Mouse (Mus musculus) kidney, postnatal 10 days (tissue): Measurements from ENCODE around the gene Dnaic2.

ENCODE experiments used
- DNase-seq: peaks from one replicate; pipeline ENCODE4 v3.0.0; 2021; ENCODE audit warnings: mixed read lengths

Dnaic2 gene

DNA sequence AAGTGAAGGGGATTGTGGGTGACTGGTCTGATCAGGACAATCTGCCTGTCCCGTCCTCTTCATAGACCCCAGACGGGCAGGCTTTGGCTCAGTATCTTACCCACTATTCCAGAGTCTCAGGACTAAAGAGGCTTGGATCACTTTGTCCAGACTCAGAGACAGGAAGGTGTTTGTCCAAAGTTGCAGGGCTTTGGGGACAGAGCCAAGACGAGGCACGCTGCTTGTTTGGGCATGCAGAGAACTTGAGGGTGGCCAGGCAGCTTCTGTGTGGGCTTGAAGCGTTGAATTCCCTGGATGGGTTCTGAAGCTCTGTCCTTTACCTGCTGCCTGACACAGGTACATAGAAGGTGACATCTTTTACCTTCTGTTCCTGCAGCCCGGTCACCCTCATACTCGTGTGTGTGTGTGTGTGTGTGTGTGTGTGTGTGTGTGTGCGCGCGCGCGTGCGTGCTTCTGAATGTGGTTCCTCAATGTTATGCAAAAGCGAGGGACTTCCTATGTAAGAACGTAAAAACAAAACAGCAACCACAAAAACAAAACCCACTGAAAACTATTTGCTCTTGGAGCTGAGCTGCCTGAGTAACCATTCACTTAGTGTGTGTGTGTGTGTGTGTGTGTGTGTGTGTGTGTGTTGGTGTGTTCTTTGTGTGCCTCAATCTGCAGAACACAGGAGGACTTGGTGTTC, 24.8 kb upstream of the Dnaic2 start:
- DNase-seq = no peak

GRCm38 (mm10) chr11:114702996-114703361, 24.2 kb upstream of the Dnaic2 start:
- no peak for DNase-seq

DNA sequence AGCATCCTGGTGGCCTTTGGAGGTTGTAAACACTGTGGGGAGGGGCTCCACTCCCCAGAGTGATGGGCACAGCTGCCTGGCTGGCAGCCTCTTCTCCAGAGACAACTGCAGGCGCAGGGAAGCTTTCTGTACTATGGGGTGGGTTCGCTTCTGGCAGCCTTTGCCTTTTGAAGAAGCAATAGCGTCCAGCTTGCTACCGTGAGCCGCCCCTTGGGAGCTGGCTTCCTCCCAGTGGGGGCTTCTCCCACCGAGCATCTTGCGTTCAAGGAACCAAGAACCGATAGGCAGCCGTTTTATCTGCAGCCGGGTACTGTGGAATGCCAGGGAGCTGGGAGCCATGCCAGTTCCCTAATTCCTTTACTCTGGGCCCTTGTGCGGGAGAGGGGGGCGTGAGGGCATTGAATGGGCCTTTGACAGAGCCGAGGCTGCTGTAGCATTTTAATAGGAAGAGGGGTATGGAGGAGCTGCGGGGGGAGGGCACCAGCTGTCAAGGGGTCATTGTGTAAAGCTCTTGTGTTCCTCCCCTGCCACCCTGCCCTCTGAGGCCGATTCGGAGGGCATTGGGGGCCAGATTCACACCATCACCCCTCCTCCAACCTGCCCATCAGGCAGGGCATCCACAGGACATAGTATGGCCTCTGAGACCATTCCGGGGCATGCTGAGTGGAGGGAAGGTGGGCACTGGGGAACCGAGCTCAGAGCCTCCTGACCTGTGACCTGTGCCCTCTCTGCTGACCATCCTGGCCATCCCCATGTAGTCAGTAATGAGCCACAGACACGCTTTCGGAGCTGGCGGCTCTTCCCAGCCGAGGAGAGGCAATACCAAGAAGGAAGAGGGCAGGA, 22.9 kb upstream of the Dnaic2 start:
- DNase-seq = no peak

GRCm38 (mm10) chr11:114706358-114706757, 20.9 kb upstream of the Dnaic2 start:
- no peak for DNase-seq

- DNase-seq = no peak
Measured at GRCm38 (mm10) chr11:114711393-114711792, 15.8 kb upstream of the Dnaic2 start.

- no peak for DNase-seq
Measured at GRCm38 (mm10) chr11:114711861-114712260, 15.3 kb upstream of the Dnaic2 start.

GRCm38 (mm10) chr11:114714526-114714925, 12.7 kb upstream of the Dnaic2 start:
- DNase-seq = no peak

- peak; percentile 34 for DNase-seq
Measured at GRCm38 (mm10) chr11:114715531-114715930, 11.7 kb upstream of the Dnaic2 start.

DNA sequence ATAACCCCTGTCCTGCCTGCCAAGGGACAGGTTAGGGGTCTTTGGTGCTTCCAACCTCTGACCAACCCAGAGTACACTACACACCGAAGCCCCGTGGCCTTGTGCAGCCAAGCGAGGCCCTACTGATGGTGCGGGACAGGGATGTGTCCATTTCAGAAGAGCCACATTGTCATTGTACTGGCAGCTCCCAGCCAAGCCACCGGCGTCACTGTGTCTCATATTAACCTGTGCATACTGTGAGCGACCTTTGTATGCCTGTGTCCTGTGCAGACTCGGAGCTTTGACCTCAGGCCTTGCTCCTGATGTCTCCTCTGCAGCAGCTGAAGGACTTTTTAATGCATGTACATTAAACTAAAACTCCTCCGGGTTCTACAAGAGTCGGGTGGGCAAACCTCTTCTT, 6.7 kb upstream of the Dnaic2 start:
- no peak for DNase-seq

GRCm38 (mm10) chr11:114722438-114722837, 4.8 kb upstream of the Dnaic2 start:
- no peak for DNase-seq

GRCm38 (mm10) chr11:114723030-114723429, 4.2 kb upstream of the Dnaic2 start:
- DNase-seq = no peak

- peak; percentile 31 for DNase-seq
Measured at GRCm38 (mm10) chr11:114724787-114725590, 2.2 kb upstream of the Dnaic2 start.

DNA sequence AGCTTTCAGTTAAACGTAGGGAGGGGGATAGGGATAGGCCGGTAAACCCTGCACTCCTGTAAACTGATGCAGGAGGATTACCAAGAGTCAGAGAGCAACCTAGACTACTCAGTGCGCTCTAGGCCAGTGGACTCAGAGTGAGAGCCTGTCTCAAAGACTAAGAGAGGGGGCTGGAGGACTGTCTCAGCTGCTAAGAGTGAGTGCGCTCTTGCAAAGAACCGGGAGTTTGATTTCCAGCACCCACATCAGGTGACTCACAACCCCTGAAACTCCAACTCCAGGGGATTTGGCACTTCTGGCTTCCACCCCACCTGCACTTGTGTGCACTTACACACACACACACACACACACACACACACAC, 598 bp downstream of the Dnaic2 start:
- DNase-seq = no peak

DNA sequence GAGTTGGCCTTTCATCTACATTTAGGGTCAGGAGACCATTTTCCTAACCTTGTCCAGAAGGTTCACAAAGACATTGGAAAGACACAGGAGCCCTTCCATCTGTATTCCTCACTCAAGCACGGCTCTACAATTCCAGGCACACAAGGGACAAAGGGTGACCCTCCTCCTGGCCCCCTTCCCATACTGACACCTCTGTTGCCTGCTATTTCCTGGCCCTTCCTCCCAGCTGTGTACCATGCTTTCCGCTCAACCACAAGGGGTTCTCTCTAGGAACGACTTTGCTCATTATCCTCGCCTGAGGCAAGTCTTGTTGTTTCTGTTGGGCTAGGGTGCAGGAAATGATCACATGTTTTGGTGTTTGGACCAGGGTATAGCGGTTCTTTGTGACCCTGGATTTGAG, 1.1 kb downstream of the Dnaic2 start:
- DNase-seq = no peak

DNA sequence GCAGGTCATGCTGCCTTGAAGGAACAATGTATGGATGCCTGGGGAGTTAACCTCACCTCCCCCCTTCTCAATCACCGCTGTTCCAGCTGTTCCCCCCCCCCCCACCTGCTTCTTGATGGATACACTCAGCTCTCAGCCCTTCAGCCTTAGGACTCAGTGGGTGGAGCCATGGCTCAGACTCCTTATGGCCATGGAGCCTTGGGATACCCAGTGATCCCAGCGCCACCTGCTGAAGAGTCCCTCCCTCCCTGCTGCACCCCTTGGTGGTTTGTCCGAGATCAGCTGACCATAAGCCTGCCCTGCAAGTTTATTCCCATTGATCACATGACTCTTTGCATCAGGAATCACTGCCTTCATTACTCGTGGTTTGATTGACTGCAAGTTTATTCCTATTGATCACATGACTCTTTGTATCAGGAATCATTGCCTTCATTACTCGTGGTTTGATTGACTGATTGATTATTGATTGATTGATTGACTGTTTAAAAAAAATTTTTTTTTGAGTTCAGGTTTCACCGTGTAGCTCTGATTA, 2.7 kb downstream of the Dnaic2 start:
- no peak for DNase-seq

GRCm38 (mm10) chr11:114731711-114732110, 4.5 kb downstream of the Dnaic2 start:
- DNase-seq = no peak

- no peak for DNase-seq
Measured at GRCm38 (mm10) chr11:114732890-114733289, 5.7 kb downstream of the Dnaic2 start.

DNA sequence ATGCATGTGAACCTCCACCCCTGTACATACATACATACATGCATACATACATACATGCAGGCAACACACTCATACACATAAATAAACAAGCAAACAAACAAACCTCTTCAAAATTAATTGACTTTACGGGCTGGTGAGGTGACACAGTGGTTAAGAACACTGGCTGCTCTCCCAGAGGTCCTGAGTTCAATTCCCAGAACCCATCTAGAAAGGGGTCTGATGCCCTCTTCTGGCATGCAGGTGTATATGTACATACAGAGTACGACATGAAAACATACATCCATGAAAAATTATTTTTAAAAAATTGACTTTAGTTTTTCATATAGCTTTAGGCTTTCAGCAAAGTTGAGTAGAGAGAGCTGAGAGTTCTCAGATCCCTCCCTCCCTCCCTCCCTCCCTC, 8.9 kb downstream of the Dnaic2 start:
- no peak for DNase-seq

- DNase-seq = peak; percentile 77
Measured at GRCm38 (mm10) chr11:114736913-114737624, 9.9 kb downstream of the Dnaic2 start.

- DNase-seq = no peak
Measured at GRCm38 (mm10) chr11:114740598-114740997, 13.4 kb downstream of the Dnaic2 start.

DNA sequence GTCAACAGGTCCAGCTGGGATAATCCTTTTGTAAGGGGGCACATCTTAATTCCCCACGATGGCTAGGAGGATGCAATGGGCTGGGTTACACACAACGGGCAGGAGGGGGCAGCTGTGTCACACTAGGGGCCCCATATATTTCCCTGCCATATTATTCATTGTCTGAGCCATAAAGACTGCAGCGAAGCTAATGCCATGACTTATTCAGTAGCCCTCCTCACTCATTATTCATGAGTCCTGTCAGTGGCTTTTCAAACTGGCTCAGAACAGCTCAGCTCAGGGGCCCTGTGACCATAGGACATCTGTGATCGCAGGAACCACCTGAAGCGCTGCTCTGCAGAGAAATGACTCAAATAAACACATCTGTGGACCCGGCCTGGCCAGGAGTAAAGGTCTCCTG, 14.2 kb downstream of the Dnaic2 start:
- DNase-seq = no peak

DNA sequence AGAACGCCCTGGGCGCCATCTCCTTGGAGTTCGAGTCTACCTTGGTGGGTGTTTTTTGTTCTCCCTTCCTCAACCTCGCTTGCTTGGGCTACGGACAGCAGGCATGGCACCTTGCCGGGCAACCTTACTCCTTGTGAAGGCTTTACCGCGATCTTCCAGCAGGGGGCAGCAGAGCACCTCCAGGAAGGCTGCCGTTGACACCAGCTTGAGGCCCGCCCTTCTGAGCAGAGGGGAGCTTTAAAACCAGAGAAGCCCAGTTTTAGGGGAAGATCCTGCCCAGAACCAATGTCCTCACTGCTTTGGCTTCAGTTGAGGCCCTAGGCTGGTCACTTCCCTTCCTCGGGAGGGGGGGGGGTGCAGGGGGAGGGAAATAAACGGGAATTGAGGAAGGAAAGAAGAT, 17.9 kb downstream of the Dnaic2 start:
- peak; percentile 95 for DNase-seq
